Mouse (Mus musculus) cortical plate, adult 2 months (tissue): ENCODE data around the gene Rplp2.

Source experiments
- CTCF ChIP-seq: fragments of 200-500 bp; IDR thresholded peaks from 2 replicates; pipeline ENCODE4 v1.5.1; 2011; ENCODE audit warnings: mild to moderate bottlenecking, control low read depth, low read length; ENCODE audit not compliant: insufficient read depth; ENCODE audit errors: extremely low read depth
- POLR2A ChIP-seq: fragments of 200-500 bp; IDR thresholded peaks from 2 replicates; pipeline ENCODE4 v1.6.1; 2011; ENCODE audit warnings: mild to moderate bottlenecking, low read length, control low read depth; ENCODE audit not compliant: insufficient read depth; ENCODE audit errors: extremely low read depth

GRCm38 (mm10) chr7:141458661-141459060 is 11.5 kb downstream of the Rplp2 start:
- no peak for TF ChIP-seq CTCF
- no peak for TF ChIP-seq POLR2A
